Mouse (Mus musculus) ovary, adult 18-20 months (tissue): ENCODE measurements around the gene Upf2.
"Not testable (repeated sequence)": the region's sequence is repeated elsewhere in the genome, so short reads cannot be mapped to it uniquely, and the experiment has no call there.

Experiments
- DNase-seq: peaks from one replicate; pipeline ENCODE4 v3.0.0; 2022; ENCODE audit warnings: low spot score, mixed read lengths

Gene Upf2

DNA sequence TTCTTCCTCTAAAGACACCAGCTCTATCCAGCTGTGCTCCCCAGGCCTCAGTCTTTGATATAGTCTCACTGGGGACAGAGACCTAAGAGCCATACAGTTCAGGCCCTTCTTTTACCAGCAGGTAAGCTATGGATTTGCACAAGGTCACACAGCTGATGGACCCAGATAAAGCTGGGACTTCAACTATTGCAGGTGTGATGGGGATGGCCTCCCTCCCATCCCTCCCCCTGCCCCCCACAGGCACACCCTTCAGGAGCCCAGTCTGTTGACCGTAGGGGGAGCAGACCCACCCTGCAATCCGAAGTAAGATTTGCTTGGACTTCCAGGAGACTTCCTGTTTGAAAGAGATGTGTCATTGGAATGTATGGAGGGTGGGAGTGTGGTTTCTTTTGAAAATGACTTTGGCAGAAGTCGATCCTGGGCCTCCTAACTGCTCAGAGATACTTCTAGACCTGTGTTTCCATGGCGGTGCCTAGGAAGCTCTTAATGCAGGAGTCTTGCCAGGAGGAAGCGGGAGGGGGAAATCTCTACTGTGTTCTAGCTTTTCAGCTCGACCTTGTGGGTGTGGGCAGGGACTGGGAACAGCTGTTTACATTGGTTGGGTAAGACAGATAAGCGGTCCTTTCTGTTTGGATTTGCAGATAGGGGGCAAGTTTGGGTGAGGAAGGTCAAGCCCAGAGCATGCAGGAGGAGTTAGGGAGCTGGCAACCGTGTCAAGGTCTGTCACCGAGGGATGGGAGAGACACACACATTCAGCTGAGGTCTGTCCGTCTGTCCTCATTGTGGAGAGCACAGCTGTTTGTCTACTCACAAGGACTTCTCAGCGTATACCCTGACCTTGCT is 120.5 kb downstream of the Upf2 start:
- peak; percentile 91 for DNase-seq

DNA sequence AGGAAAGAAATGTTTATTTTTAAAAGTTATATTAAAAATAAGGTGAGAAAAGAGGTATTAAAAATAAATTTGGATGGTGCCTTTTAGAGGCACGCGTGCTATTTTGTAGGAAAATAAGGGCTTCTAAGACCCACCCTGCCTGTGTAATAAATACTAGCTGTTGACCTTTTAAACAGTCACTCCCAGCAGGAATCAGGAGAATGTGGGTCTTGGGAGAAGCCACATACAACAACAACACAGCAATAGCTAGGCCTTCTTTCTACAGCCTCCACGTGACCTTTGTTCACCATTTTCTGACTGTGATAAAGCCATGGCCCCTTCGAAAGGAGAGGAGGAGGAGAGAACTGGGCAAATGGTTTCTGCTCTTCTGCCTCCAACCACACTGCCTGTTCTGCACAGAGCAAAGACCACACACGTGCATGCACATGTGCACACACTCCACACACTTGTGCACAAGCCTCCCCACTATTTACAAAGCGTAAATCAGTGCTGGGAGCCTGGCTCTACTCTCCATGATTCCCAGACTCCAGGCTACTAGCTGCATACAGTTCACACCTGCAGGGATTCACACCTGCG is 121.5 kb downstream of the Upf2 start:
- no peak for DNase-seq

DNA sequence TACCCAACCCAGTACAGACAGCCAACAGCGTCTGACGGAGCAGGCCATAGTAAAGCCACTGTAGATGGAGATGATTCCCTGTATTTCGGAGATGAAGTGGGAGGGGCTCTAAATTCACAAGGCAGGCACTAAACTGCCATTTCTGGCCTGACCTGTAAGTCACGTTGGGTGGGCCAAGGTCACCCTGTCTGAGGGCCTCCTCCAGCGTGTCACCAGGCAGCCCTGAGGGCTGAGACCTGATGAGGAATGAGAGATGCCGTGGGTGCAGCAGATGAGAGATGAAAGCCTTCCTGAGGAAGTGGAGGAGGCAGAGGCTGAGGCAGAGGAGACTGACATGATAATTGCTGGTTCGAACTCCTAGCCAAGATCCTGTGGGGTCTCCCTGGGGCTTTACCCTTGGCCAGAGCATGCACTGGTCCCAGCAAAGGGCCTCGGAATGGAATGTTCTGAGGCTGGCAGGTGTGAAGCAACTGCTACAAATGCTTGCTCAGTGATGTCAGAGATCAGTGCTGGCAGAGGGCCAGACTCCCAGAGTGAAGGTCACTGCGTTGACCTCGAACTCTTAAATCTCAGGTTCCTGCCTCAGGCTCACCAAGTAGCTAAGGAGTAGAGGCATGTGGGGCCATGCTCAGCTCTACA is 123.7 kb downstream of the Upf2 start:
- peak; percentile 48 for DNase-seq

DNA sequence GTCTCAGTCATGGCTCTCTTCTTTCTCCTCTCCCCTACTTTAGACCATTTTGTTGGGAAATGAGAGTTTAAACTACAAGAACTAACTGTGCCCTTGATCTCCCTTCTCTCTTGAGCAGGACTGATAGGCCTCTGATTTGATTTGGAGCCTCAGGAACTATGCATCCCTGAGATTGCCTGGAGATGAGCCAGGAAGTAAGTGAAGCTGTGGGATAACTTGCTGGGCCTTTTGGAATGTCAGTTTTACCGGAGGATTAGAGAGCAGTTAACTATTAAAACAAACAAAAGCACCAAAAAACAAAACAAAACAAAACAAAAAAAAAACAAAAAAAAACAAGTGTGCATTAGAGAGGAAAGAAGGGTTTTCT is 124.2 kb downstream of the Upf2 start:
- DNase-seq = no peak

DNA sequence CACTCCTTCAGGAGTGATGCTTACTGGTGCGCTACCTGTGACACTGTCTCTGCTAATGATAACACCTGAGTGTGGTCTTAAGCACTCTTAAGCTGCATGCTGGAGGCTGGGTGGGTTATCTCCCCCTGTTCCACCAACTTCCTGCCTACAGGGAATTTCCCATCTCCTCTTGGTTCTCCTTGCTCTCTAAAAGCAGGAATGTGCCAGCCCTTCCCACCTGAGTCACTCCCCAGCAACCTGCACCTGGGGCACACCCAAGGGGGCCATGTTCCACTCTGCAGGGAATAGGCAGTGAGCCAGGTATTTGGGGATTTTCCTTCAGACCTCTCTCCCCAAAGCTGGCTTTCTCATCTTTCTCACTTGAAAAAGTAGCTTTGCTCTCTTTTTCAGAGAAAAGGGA is 128.8 kb downstream of the Upf2 start:
- no peak for DNase-seq

DNA sequence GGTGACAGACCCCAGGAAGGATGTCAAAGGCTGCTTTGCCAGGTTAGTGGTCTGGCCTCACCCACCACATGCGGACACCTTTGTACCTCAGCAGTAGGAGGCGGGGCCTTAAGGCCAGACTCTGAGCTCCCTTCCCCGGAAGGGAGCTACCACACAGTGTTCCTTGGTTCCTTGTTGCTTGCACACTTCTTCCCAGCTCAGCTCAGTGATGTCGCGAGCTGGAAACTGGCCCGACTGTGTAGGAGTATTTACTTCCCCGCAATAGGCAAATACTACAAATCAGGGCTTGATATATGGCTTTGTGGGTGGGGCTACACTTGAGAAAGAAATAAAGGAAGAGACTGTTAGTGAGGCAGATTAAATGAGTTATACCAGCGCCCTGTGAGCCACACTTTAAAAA is 129.8 kb downstream of the Upf2 start:
- no peak for DNase-seq

DNA sequence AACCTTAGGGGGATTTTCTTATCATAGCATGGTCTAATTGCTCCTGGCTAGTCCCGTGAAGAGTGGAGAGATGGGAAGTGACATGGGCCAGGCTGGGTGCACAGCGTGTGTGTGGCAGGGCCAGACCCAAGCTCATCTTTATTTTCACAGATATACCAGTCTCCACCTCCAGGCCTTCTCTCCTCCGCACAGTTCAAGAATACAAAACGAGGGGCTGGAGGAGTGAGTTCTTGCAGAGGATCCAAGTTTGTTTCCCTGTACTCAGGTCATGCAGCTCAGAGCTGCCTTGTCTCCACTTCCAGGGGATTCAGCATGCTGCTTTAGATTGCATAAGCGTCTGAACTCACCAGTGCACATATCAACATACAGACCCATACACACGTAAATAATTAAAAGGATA is 131.3 kb downstream of the Upf2 start:
- no peak for DNase-seq

DNA sequence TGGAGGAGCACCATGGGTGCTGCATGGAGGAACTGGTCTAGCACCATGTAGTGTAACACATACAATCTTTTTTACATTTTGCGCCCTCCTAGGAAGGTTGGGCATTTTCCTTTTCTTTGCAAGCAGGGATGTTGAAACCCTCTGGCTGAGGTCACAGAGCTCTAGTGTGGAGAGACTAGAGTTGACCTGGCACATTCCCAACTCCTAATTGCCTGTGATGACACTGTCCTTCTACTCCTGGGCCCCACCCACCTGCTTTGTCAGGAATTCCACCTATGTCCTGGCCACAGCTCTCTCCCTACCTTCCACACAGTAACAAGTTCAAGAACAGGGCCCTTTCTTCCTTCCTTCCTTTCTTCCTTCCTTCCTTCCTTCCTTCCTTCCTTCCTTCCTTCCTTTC is 132.4 kb downstream of the Upf2 start:
- no peak for DNase-seq

DNA sequence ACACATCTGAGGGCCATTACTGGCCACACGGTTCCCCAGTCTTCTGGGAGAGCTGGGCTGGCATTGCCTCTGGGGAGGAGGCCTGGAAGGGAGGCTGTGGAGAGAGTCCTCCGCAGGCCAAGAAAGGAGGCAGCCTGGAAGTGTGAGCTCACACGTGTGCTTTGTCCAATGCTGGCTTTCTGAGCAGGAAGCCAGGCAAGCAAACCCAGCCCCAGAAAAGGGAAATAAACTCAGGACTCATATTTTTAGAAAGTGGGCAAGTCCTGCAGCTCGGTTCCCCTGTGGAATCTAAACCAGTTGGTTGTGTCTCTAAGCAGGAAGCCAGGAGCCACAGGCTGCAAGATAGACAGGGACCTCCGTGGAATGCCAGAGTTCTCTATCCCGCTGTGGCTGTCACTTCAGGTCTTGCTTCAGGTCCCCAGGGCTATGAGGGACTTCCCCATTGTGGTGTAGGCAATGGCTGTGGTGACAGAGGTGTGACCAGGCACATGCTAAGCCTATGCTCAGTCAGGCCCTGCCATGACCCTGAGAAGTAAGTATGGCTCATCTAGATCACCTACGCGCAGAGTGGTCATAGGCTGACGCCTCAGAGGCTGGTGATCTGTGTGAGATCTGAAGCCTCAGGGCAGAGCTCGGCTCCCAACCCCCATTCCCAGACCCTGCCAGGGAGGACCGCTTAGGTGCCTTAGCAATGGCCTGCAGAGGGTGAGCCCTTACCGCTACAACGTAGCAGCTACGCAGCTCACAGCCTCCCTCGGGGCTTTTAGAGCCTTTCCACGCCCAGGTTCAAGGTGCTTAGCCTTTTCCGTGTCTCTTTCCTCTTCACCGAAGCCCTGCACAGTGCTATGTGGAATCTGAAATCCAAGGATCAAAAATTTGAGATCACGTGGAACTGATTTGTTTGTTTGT is 134.6 kb downstream of the Upf2 start:
- DNase-seq = no peak

DNA sequence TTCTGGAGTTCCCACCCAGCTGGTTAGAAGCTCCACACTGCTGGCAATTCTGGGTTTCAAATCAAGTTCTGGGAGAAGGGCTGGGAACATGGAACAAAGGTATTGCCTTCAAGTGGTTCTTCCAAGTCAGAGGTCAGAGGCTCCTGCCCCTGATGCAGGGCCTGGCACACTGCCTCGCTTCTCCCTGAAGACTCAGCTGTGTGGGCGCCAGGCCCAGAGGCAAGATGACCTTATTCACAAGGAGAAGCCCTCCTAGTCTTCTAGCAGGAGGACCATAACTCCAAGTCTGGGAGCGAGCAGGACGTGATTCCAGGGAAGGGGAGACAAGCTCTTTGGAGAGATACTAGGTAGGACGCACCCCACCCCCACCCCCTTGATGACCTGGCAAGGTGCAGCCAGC is 135.9 kb downstream of the Upf2 start:
- peak; percentile 80 for DNase-seq

DNA sequence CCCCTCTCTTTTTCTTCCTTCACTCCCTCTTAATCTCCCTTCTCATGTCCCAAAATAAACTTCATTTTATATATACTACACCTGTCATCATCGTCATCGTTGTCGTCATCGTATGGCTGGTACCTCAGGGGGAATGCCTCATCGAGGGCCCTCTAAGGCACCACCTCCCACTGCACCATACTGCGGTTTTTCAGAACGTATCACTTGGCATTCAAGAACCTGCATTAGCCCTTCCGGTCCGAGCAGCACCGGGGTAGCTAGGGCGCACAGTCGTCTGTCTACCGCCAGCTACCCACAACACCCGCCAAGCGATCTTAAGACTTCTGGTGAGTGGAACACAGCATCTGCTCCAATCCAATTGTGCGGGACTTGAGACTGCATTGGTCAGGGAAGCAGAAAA is 138.7 kb downstream of the Upf2 start:
- not testable (repeated sequence) for DNase-seq

DNA sequence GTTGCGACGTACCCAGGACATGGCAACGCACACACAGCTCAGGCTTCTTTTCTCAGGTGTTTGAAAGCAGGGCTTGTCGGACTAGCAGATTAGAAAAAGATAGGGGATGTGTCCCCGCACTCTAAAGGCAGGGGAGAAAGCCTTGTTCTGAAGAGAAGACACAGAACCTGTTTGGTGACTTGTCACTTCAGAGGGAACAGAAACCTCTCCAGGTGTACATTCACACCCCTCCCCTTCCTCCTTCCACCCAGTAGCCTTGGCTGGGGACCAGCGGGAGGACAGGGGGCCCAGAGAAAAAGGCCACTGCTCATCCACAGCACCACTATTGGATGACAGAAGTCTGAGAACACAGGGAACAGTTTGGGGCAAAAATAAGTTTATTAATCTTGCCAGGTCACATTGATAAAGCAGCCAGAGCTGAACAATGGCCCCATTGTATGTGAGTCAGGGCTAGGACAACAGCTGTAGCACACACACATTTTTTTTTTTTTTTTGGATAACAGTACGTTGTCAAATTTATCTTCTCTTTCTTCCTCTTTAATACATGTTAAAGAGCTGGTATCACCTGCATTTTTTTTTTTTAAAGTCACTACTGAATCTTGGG is 145.9 kb downstream of the Upf2 start:
- no peak for DNase-seq

DNA sequence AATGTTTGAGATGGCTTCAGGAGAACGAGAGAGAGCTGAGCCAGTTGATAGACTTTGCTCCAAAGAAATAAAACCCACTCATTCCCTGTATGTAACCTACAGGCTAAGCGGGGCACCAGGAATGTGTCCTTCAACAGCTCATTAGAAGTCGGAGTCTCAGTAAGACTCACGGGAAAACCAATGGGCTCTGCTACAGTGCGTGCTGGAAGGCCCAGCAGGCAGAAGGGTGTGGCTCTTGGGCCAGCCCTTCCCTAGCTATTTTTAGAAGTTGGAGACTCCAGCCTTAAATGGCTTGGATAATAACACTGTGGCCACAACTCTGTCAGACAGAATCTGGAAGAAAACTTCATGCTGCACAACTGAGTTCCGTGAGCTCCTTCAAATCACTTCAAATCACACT is 147.7 kb downstream of the Upf2 start:
- DNase-seq = no peak

DNA sequence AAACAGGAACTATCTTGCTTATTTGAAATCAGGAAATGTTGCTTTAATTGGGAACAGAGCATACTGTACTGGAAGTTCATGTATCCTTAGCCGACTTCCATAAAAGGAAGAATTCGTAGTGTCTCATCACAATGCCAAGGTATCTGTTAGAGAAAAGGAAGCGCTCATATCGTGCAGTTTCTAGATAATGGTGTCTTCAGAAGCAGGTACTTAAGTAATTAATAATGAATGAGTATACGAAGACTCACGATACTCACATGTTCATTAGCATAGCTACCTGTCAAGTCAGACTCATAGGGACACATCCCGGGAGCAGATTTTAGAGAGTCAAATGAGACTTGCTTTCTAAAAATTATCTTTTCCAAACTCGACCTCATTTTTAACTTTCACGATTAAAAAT is 148.2 kb downstream of the Upf2 start:
- DNase-seq = no peak

DNA sequence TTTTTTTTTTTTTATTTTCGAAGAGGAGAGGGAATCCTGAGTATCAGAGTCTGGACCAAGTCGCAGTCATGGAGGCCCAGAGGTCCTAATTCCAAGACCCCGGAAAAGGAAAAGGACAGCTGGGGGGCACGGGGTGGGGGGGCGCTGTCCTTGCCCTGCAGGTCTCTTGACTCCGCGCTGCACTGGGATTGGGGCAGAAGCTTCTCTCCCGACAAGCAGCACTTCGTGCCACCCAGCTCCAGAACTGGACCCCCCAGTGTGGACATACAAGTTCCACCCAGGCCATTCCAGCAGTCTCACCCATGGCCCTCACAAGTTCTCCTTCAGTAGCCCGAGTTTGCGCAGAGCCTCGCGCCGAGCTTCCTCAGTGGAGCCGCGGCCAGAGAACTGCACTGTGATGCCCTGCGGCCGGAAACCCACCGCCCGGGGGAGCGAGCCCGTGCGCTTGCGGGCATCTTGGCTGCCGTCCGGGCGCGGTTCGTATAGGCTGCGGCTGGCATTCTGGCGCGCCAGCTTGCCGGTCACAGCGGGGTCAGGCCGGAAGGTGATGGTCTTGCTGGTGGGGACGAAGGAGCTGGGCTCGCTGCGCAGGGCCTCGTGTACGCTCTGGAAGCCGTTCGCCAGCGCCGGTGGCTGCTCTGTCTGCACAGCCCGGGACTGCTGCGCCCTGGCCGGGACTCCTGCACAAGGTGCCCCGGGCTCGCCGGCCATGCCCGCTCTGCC is 148.9 kb downstream of the Upf2 start:
- no peak for DNase-seq

DNA sequence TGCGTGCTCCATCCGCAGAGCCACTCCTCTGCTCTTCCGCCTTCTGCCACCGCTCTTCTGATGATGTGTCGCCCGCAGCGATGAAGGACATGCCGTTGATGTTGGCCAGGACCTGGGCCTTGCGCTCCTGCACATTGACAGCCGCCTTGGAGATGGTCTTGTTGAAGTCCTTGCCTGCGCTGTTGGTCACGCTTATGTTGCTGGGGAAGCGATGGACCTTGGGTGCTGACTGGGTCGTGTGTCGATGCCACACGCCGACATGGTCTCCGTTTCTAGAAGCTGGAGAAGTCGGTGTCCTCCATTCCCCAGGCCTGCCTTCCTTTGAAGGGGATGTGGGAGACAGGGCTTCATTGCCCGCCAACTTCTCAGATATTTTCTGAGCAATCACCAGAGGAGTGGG is 149.5 kb downstream of the Upf2 start:
- DNase-seq = no peak

DNA sequence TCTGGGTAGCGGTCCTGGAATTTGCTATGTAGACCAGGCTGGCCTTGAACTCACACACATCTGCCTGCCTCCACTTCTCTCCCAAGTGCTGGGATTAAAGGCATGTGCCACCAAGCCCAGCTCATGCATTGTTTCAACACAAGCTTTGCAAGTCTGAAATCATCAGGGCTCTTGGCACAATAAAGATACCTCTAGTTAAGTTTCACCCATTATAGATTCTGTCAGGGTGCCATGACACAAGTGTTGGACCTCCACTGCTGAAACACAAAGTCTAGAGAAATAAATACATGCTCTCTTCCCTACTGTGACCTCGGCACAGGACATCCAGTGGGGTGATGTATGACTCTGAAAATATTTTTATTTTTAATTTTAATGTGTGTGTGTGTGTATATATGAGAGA is 154.2 kb downstream of the Upf2 start:
- no peak for DNase-seq
